Mouse (Mus musculus) cerebellum, postnatal 25 days (tissue): Measurements from ENCODE around the gene Mov10l1.

Experiments
- DNase-seq, 2 experiments: peaks; one replicate each; pipeline ENCODE4 v3.0.0; 2021; ENCODE audit warnings: mixed read lengths in 2 of 2

Gene Mov10l1

DNA sequence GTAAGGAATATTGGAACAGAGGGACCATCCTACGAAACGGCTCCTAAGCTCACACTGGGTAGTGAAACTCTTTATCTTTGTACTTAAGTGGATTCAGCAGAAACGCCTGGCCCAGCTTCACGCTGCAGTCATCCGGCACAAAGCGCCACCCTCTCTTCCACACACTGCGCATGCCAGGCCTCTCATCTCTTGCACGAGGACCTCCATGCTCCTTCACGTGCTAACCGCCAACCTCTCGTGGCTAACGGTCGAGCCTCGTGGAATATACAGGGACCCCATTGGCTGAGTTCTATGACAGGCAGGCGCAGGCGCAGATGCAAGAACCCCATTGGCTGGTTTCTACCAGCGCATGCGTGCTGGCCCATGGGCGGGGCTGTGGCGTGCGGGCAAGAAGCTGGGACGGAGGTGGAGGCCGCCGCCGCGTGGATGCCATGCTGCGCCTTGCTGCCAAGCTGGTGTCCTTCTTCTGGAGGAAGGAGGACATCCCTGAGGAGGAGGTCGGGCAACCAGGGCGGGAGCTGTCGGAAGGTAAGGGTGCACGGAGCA is at the start of gene Mov10l1:
TSS of gene Mov10l1 (plus strand) at position 376 of the 546 bp plus-strand sequence.
- no peak for DNase-seq

DNA sequence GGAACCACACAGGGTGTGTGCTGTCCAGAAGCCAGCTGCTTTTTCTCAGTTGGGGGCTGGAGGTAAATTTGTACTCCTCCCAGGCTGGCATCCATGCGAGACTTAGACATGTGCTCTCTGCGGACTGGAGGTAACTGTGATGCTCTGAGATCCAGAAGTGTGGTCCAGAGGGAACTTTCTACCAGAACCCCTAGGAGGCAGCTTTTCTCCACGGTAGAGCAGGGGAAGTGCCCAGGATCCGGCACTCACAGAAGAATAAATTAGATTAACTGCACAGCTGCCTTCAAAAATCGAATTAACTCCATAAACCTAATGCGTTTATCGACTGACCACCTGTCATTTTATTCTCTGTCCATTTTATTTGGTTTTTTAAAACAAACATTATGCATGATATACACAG is 48.6 kb upstream of the Mov10l1 start:
- DNase-seq = peak in 1 of 2 experiments; percentile 23

DNA sequence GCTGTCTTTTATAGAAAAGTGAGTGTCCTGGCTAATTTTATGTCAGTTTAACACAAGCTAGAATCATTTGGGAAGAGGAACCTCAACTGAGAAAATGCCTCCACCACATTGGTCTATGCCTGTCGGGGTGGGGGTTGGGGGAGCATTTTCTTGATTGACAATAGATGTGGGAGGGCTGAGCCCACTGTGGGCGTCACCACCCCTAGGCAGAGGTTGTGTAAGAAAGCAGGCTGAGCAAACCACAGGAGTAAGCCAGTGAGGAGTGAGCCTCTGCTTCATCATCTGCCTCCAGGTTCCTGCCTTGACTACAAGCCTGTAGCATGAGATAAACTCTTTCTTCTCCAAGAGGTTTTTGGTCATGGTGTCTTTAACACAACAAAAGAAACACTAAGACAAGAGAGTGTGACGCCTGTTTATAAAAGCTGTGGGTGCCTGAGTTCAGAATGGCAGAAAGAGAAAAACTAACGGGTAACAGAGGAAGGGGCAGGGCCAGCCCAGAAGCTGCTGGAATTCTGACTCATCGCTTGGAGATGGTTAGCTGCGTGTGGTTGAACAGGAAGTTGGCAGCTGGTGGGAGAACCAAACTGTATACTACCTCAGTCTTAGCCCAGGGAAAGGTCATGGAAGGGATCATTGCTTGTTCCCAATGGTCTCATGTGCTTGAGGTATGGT is 46.0 kb upstream of the Mov10l1 start:
- DNase-seq = peak in 1 of 2 experiments; percentile 25

DNA sequence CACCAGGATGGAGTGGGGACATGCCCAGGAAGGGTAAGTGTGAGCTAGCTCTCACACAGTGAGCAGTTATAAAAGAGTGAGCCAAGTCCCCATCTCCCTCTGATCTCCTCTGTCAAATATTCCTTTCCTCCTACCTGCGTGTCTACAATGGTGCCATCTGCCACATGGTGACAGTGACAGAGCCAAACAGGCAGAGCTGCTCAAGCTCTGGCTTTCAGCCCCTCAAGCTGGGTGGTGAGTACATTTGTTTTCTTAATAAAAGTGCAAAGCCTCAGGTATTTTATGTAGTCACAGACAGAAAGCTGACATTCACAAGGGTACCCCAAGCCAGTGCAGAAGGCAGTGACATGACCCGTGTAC is 45.4 kb upstream of the Mov10l1 start:
- peak; percentile 24 to 44 for DNase-seq

DNA sequence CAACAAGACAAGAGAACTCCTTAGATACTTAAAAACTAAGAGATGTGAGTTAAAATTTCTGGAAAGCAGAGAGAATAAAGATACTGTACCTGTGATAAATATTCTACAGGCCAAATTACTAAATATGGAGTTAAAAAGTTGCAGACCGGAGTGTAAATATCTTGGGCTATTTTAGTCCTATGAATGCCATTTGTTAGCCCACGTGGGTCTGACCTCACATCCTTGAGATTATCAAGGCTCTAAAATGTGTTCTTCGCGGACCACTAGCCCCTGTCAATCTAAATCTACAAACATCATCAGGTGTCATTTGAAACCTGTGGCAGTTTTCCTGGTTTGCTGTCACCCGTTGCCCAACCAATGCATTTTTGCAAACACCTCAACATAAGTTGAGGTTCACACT is 39.9 kb upstream of the Mov10l1 start:
- no peak for DNase-seq

DNA sequence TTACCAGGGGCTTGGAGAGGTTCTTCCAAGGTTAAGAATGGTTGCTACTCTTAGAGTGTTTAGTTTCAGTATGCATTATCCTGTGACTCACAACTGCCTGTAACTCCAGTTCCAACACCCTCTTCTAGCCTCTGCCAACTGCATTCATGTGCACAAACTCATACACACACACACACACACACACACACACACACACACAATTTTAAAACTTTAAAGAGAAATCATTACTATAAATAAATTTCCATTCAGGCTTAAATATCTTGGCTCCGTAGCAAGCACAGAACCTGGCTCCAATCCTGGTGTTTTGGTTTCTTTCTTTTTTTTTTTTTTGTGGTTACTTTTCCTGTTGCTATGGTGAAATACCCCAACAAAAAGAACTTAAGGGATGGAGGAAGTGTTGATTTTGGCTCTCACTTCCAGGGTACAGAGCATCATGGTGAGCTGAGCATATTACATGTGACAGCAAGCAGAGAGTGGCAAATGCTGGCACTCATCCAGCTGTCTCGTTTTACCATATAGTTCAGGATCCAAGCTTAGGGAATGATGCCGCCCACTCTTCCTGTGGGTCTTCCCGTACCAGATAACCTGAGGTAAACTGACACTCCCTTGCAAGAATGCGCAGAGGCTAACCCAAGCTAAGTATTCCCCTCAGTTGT is 38.7 kb upstream of the Mov10l1 start:
- no peak for DNase-seq

DNA sequence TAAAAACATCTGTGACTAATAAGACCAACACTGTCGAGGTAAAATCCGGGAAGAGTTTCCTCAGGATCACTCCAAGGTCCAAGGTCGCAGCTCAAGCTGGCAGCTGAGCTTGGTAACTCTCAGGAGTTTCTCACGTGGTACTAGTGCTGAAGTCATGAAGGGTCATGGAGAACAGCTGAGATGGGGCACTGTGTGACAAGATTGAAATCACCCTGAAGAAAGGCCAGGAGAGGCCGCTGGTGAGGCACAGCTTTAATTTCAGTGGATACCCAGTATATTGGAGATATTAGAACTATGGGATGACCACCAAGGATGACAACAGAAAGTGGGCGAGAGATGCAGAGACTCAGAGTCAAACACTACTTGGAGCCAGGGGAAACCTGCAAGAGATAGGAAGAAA is 35.9 kb upstream of the Mov10l1 start:
- DNase-seq = no peak

DNA sequence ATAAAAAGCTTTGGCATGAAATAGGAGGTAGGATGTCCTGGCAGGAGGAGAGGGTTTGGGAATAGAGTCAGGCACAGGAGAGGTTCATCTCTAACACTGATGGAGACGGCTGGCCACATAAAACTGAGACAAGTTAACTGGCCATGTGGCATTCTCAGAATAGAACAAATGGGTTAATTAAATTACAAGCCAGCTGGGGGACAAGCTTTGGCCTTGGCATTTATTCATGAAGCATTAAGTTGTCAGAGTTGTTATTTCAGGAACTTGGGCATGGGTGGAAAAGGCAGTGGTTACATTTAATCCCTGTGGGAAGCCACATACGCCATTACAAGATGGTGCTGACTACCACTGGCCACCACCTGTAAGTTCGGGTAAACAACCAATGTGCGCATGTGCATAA is 31.5 kb upstream of the Mov10l1 start:
- DNase-seq = no peak

DNA sequence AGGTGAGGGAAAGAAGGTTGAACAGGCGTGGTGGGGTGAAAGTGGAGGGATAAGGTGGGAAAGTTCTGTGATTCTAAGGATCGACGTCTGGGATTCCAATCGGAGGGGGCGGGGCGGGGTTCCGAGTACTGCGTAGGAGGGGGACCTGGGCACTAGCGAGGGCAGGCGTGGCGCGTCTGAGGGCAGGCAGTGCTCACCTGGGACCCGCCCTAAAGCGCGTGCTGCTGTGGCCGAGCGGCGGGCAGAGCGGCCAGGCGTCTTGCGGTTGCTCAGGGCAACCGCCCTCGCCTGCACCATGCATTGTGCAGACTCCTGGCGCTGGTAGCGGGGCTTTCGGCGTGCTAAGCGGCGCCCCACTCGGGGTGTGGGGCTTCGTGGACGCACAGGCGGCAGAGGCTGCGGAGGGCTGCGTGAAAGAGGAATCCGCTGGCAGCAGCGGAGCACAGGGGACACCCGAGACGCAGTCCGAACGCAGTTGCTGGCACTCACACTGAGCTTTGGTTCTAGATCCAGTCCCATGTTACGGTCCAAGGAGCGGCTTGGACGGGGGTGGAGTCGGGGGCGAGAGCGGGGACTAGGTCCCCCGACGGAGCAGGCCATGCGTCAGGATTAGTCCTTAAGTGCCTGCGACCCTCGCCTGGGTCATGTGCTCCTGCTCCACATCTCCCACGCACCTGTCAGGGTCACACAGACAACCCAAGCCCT is 28.2 kb upstream of the Mov10l1 start, which contains the start of gene Ttll8:
TSS of gene Ttll8 (minus strand) at position 51 of the 705 bp plus-strand sequence.
- DNase-seq = peak; percentile 18 to 45

- no peak for DNase-seq
These were observed 27.4 kb upstream of the Mov10l1 start for GRCm38 (mm10) chr15:88955342-88955741.

GRCm38 (mm10) chr15:88957522-88957921 is 25.2 kb upstream of the Mov10l1 start:
- no peak for DNase-seq

- DNase-seq = no peak
These were observed 18.6 kb upstream of the Mov10l1 start for GRCm38 (mm10) chr15:88964070-88964578.

DNA sequence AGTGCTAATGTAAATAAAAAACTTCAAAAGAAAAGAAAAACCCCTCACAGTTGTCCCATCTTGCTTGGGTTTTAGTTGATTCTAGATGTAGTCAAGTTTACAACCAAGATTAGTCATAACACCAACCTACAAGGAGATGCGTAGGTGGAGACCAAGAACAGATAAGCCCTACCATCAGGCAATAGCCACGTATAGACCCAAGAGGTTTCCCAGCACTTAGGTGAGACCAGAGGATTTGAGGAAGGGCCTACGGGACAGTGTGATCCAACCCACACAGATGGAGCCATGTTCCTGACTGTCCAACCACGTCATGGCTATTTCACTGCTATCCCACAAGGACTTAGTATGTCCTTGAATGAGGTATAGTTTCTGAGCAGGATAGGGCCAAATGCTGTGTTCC is 10.4 kb upstream of the Mov10l1 start:
- DNase-seq = no peak

DNA sequence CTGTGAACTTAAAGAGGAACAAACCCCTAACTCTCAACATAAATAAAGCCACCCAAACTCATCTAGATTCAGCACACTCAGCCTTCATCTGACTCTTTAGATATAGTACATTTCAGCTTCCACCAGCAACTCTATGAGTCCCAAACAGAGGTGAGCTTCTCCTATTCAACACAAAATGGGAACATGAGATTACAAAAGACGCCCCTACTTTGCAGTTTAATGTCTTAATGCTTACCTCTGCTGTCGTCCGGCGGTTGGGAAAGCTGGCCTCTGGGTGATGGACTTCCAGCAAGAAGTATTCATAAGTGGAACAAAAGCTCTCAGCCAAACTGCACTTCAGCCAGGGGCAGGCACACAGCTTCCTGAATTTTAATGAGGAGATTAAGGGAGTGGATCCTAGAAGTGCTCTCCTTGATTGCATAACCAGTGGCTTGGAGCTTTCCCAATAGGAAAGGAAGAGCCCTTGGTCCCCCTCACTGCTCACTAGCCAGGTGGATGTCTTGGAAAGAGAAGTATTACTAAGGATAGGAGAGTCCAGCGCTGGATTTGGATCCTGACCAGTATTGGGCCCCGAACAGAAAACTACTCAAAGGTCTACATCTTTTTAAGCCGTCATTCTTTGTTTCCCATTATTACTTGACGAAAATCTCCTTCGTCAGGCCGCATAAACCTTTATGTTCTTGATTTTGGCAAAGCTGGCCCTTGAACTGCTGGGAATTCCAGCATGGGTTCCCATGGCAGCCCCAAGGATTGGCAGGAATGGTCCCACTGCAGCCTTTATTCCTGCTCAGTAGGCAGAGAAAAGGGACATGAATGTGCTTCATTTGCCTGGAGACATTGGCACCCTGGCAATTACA is 4.2 kb upstream of the Mov10l1 start, which contains the start of gene Mlc1:
TSS of gene Mlc1 (minus strand) at position 727 of the 857 bp plus-strand sequence.
- DNase-seq = peak in 1 of 2 experiments; percentile 11

DNA sequence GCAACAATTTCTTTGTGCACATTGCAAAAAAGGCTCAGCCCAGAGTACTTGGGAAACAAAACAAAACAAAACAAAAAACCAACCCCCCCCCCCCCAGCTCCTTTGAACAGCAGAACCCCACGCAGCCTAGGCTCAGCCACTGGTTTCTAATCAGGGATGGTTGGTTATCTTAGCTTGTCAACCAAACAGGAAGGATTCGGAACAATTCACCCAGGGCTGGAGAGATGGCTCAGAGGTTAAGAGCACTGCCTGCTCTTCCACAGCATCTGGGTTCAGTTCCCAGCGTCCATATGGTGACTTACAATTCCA is 3.6 kb upstream of the Mov10l1 start:
- DNase-seq = no peak

DNA sequence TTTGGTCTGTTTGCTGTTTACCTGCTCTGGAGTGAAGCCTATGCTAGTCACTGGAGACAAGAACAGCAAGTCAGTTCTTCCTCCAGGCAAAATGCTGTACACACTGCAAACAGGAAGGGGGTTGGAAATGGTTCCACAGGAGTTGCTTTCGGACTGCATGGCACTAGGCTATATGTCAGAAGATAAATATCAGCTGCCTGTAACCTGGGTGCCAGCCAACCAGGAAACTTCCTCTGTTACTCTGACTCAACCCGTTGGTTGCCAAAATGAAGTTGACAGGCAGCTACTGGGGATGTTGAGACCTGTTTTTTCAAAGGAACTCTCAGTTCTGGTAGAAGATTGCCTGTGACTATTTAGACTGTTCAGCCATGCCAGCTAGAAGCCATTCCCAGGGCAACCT is 6.5 kb downstream of the Mov10l1 start:
- no peak for DNase-seq

GRCm38 (mm10) chr15:88998636-88999035 is 15.9 kb downstream of the Mov10l1 start:
- no peak for DNase-seq

GRCm38 (mm10) chr15:88999124-88999523 is 16.4 kb downstream of the Mov10l1 start:
- DNase-seq = peak in 1 of 2 experiments; percentile 18

DNA sequence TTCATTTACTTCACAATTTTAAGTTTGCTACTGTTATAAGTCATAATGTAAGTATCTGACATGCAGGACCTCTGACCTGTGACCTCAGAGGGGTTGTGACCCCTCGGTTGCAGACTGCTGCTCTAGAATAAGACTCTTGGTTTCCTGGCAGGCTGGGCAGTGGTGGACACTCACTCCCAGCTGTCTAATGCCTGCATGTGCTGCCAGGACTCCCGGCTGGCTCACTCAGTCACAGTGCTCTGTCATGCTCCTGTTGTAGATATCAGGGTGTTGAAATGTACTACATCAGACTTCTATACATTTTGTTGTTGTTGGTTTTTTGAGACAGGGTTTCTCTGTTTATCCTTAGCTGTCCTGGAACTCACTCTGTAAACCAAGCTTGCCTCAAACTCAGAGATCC is 17.7 kb downstream of the Mov10l1 start:
- no peak for DNase-seq

DNA sequence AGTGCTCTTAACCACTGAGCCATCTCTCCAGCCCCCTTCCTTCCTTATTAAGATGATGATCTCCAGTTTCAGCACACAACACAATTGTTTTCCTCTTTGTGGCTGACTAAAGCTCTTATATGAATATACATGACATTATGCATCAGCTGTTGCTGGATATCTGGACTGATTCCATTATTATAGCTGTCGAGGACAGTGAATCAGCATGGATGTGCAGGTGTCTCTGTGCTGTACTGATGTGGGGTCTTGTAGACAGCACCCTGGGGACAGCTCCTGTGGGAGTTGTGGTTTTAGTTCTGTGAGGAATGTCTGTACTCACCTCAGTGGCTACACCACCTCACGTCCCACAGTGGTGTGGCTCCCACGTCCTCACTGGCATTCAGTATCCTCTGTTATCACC is 18.5 kb downstream of the Mov10l1 start:
- DNase-seq = no peak

DNA sequence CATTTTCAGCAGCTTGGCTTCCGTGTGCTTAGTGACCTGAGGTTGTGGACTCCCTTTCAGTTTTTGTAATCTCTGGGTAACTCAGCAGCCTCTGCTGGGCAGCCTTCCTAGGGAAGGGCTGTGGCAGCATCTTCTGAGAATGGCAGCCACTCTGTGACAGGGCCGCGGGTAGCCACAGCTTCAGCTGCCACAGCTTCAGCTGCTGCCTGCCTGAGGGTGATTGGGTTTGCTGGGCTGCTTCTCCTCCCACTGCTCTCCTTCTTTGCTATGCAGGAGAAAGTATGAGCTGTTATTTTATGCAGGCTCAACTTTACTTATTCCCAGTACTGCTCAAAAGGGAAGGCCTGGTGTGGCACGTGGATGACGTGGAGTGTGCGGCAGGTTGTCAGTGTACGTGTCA is 24.3 kb downstream of the Mov10l1 start:
- no peak for DNase-seq

GRCm38 (mm10) chr15:89007781-89008180 is 25.1 kb downstream of the Mov10l1 start:
- no peak for DNase-seq

GRCm38 (mm10) chr15:89016722-89017121 is 34.0 kb downstream of the Mov10l1 start:
- no peak for DNase-seq
